In the genomic region with DNA sequence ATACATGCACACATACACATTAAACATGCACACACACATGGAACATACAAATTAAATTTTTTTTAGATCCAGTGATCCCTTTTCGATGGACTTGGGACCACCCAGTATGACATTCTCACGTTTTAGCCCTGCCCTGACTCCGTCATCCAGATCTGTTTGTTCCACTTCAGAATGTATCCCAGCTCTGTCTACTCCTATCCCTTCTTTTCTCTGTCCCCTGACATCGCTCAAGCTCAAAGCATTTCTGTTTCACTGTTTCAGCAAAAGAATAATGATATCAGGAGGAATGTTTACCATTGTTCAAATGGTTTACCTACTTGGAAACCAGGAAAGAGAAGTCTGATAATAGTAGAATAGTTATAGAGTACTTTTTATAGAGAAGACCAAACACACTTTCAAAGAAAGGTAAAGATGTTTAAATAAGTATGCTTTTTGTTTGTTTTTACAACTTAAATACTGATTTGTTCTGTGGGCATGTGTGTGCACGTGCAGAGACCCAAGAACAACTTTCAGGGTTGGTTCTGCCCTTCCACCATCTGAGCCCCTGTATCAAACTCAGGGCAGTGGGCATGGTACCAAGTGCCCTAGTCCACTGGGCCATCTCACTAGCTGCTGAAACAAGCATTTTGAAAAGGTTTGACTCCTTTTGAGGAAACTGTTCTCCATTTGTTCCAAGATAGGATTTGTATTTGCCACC, we compare ENCODE assay signal across 27 mouse cellular contexts.
"Had no signal": no experiment of that assay in that cellular context is flagged by ENCODE, and none has a peak within 500 bp of the region (broad histone marks: within the 10 kb centered on the region; RNA-seq: fewer than 3 reads in every experiment).

No protein-coding gene starts in this region.

- H3K9ac ChIP-seq: heart, embryonic 13.5 days; heart, embryonic 15.5 days; hindbrain, embryonic 12.5 days; hindbrain, embryonic 14.5 days; intestine, embryonic 15.5 days; limb, embryonic 12.5 days had no signal

- H3K27me3 ChIP-seq: heart, embryonic 13.5 days; heart, embryonic 15.5 days; hindbrain, embryonic 12.5 days; intestine, embryonic 15.5 days had no signal

- H3K4me3 ChIP-seq: gastrocnemius, adult 2 months; heart, adult 2 months; heart, embryonic 13.5 days; heart, embryonic 15.5 days; hindbrain, embryonic 10.5 days; hindbrain, embryonic 12.5 days; intestine, embryonic 15.5 days; layer of hippocampus, adult 2 months; left cerebral cortex, adult 2 months; limb, embryonic 10.5 days; limb, embryonic 12.5 days had no signal

- DNase-seq: gastrocnemius, adult 2 months; gastrocnemius, postnatal 10 days; gastrocnemius, postnatal 25 days; heart, adult 2 months; heart, postnatal 14 days; heart, postnatal 36 days; kidney, adult 18-20 months; kidney, adult 8-10 months; kidney, postnatal 10 days; kidney, postnatal 25 days; kidney, postnatal 4 days; liver had no signal

- H3K4me1 ChIP-seq: heart, embryonic 13.5 days; heart, embryonic 15.5 days; hindbrain, embryonic 10.5 days; hindbrain, embryonic 12.5 days; intestine, embryonic 15.5 days; limb, embryonic 12.5 days had no signal

- ATAC-seq: hindbrain, embryonic 16.5 days; inflammation-experienced regulatory T-cells, adult 6 months; intestine, embryonic 15.5 days; intestine, postnatal 0 days had no signal

- H3K9me3 ChIP-seq: heart, embryonic 13.5 days; heart, embryonic 15.5 days; hindbrain, embryonic 10.5 days; hindbrain, embryonic 12.5 days; intestine, embryonic 15.5 days; limb, embryonic 10.5 days; limb, embryonic 12.5 days had no signal

- H3K36me3 ChIP-seq: heart, embryonic 13.5 days; heart, embryonic 15.5 days; hindbrain, embryonic 10.5 days; hindbrain, embryonic 12.5 days; intestine, embryonic 15.5 days; limb, embryonic 10.5 days; limb, embryonic 12.5 days had no signal

- H3K4me2 ChIP-seq: heart, embryonic 11.5 days; heart, embryonic 13.5 days; heart, embryonic 15.5 days; hindbrain, embryonic 12.5 days; hindbrain, embryonic 14.5 days; intestine, embryonic 15.5 days; limb, embryonic 12.5 days; liver, embryonic 11.5 days had no signal

- H3K27ac ChIP-seq: gastrocnemius, adult 2 months; heart, adult 2 months; heart, embryonic 13.5 days; heart, embryonic 15.5 days; hindbrain, embryonic 10.5 days; hindbrain, embryonic 12.5 days; hindbrain, embryonic 14.5 days; intestine, embryonic 15.5 days; layer of hippocampus, adult 2 months; left cerebral cortex, adult 2 months; limb, embryonic 10.5 days; limb, embryonic 12.5 days had no signal
